Mouse (Mus musculus): ENCODE results near the gene Ccdc85c. TPM values are rescaled to one million over a fixed set of nuclear protein-coding genes. Genes with fewer than 3 reads are reported as not detected.

Gene Ccdc85c
- polyA plus RNA-seq, 1 experiment from 2014 or later: 14.5 TPM

GRCm38 (mm10) chr12:108274313-108274595 lies 971 bp downstream of the Ccdc85c start:
- Histone ChIP-seq H3K4me2 (replicated peaks) (peak overlapping the region; percentile 98), H3K27ac (peak overlapping the region; percentile 67), H3K4me1 (peaks cover 84% of the 10 kb centered on the region), H3K4me3 (peak overlapping the region; percentile 92), H3K9me3 (no peaks in the 10 kb centered on the region), H3K36me3 (no peaks in the 10 kb centered on the region), H3K9ac (peak overlapping the region; percentile 92), H3K27me3 (replicated peaks) (no peaks in the 10 kb centered on the region)
- no peak for ATAC-seq (ENCODE audit: low FRiP score, low read depth)
- under 1% methylated on average over 35 of the region's 35 CpGs for WGBS

GRCm38 (mm10) chr12:108273466-108274312 lies 1.5 kb downstream of the Ccdc85c start:
- Histone ChIP-seq H3K4me3 (peak overlapping the region; percentile 92), H3K27me3 (replicated peaks) (no peaks in the 10 kb centered on the region), H3K9ac (peak overlapping the region; percentile 92), H3K27ac (0 out of 2 replicates have a peak overlapping the region, but pooled peaks have one; percentile 67), H3K9me3 (no peaks in the 10 kb centered on the region), H3K4me2 (replicated peaks) (peak overlapping the region; percentile 98), H3K4me1 (peaks cover 84% of the 10 kb centered on the region), H3K36me3 (no peaks in the 10 kb centered on the region)
- no peak for ATAC-seq (ENCODE audit: low FRiP score, low read depth)
- WGBS: 4% methylated on average over 21 of the region's 21 CpGs

- Histone ChIP-seq H3K9ac (peak overlapping the region; percentile 92), H3K9me3 (no peaks in the 10 kb centered on the region), H3K27me3 (replicated peaks) (no peaks in the 10 kb centered on the region), H3K27ac (no peak overlapping the region), H3K36me3 (no peaks in the 10 kb centered on the region), H3K4me2 (replicated peaks) (peak overlapping the region; percentile 98), H3K4me1 (peaks cover 79% of the 10 kb centered on the region), H3K4me3 (peak overlapping the region; percentile 92)
- 60% methylated on average over 7 of the region's 7 CpGs for WGBS
- ATAC-seq (ENCODE audit: low FRiP score, low read depth): no peak
Measured at GRCm38 (mm10) chr12:108272143-108272635, 3.0 kb downstream of the Ccdc85c start.

GRCm38 (mm10) chr12:108271351-108272142 lies 3.7 kb downstream of the Ccdc85c start:
- Histone ChIP-seq H3K9me3 (no peaks in the 10 kb centered on the region), H3K4me1 (peaks cover 79% of the 10 kb centered on the region), H3K4me3 (0 out of 2 replicates have a peak overlapping the region, but pooled peaks have one; percentile 92), H3K4me2 (replicated peaks) (peak overlapping the region; percentile 98), H3K9ac (peak overlapping the region; percentile 42; the same call in 1 of the 2 replicates), H3K27me3 (replicated peaks) (no peaks in the 10 kb centered on the region), H3K27ac (no peak overlapping the region), H3K36me3 (no peaks in the 10 kb centered on the region)
- 74% methylated on average over 16 of the region's 16 CpGs for WGBS
- ATAC-seq (ENCODE audit: low FRiP score, low read depth): no peak

GRCm38 (mm10) chr12:108270240-108270919 lies 4.8 kb downstream of the Ccdc85c start:
- H3K9ac ChIP-seq: peak overlapping the region; percentile 29; the same call in 1 of the 2 replicates
- H3K4me3 ChIP-seq: no peak overlapping the region
- H3K9me3 ChIP-seq: no peaks in the 10 kb centered on the region
- ATAC-seq (ENCODE audit: low FRiP score, low read depth): no peak
- no peaks in the 10 kb centered on the region for H3K27me3 ChIP-seq (replicated peaks)
- no peaks in the 10 kb centered on the region for H3K36me3 ChIP-seq
- no peak overlapping the region for H3K27ac ChIP-seq
- peaks cover 88% of the 10 kb centered on the region for H3K4me1 ChIP-seq
- H3K4me2 ChIP-seq (replicated peaks): peak overlapping the region; percentile 98
- WGBS: 67% methylated on average over 13 of the region's 13 CpGs

GRCm38 (mm10) chr12:108269699-108270098 lies 5.5 kb downstream of the Ccdc85c start:
- H3K4me3 ChIP-seq: no peak overlapping the region
- no peaks in the 10 kb centered on the region for H3K9me3 ChIP-seq
- no peak overlapping the region for H3K27ac ChIP-seq
- WGBS: 74% methylated on average over 5 of the region's 5 CpGs
- peak overlapping the region; percentile 98; the same call in 1 of the 2 replicates for H3K4me2 ChIP-seq (replicated peaks)
- peaks cover 94% of the 10 kb centered on the region for H3K4me1 ChIP-seq
- no peak overlapping the region for H3K9ac ChIP-seq
- no peaks in the 10 kb centered on the region for H3K27me3 ChIP-seq (replicated peaks)
- no peak for ATAC-seq (ENCODE audit: low FRiP score, low read depth)
- H3K36me3 ChIP-seq: no peaks in the 10 kb centered on the region

- no peak for ATAC-seq (ENCODE audit: low FRiP score, low read depth)
- Histone ChIP-seq H3K4me2 (replicated peaks) (no peak overlapping the region), H3K4me1 (peaks cover 95% of the 10 kb centered on the region), H3K27ac (no peak overlapping the region), H3K9me3 (no peaks in the 10 kb centered on the region), H3K27me3 (replicated peaks) (no peaks in the 10 kb centered on the region), H3K9ac (no peak overlapping the region), H3K4me3 (no peak overlapping the region), H3K36me3 (no peaks in the 10 kb centered on the region)
- 92% methylated on average over 10 of the region's 10 CpGs for WGBS
Measured at GRCm38 (mm10) chr12:108268970-108269369, 6.3 kb downstream of the Ccdc85c start.

GRCm38 (mm10) chr12:108267653-108268052 lies 7.6 kb downstream of the Ccdc85c start:
- no peak overlapping the region for H3K27ac ChIP-seq

GRCm38 (mm10) chr12:108265831-108266619 lies 9.2 kb downstream of the Ccdc85c start:
- Histone ChIP-seq H3K4me1 (peaks cover 93% of the 10 kb centered on the region), H3K9ac (peak overlapping the region; percentile 58), H3K4me3 (peak overlapping the region; percentile 7; the same call in 1 of the 2 replicates), H3K4me2 (replicated peaks) (peak overlapping the region; percentile 59), H3K36me3 (no peaks in the 10 kb centered on the region), H3K27me3 (replicated peaks) (no peaks in the 10 kb centered on the region), H3K9me3 (no peaks in the 10 kb centered on the region), H3K27ac (peak overlapping the region; percentile 95)
- ATAC-seq (ENCODE audit: low FRiP score, low read depth): peak; percentile 83
- WGBS: 5% methylated on average over 27 of the region's 27 CpGs

More at GRCm38 (mm10) chr12:108267653-108268052, 7.6 kb downstream of the Ccdc85c start:
- Histone ChIP-seq H3K9ac (no peak overlapping the region), H3K4me1 (peaks cover 95% of the 10 kb centered on the region), H3K9me3 (no peaks in the 10 kb centered on the region), H3K36me3 (no peaks in the 10 kb centered on the region), H3K4me3 (no peak overlapping the region), H3K27me3 (replicated peaks) (no peaks in the 10 kb centered on the region), H3K4me2 (replicated peaks) (peak overlapping the region; percentile 23; the same call in 1 of the 2 replicates)
- 76% methylated on average over 7 of the region's 7 CpGs for WGBS
- ATAC-seq (ENCODE audit: low FRiP score, low read depth): no peak

- Histone ChIP-seq H3K27me3 (replicated peaks) (no peaks in the 10 kb centered on the region), H3K27ac (peak overlapping the region; percentile 95; the same call in 1 of the 2 replicates), H3K4me3 (no peak overlapping the region), H3K4me1 (peaks cover 92% of the 10 kb centered on the region), H3K36me3 (no peaks in the 10 kb centered on the region), H3K4me2 (replicated peaks) (peak overlapping the region; percentile 59), H3K9me3 (no peaks in the 10 kb centered on the region), H3K9ac (peak overlapping the region; percentile 58; the same call in 1 of the 2 replicates)
- WGBS: 77% methylated on average over 7 of the region's 7 CpGs
- ATAC-seq (ENCODE audit: low FRiP score, low read depth): no peak
Measured at GRCm38 (mm10) chr12:108264918-108265317, 10.3 kb downstream of the Ccdc85c start.

GRCm38 (mm10) chr12:108260950-108261349 lies 14.3 kb downstream of the Ccdc85c start:
- Histone ChIP-seq H3K27me3 (replicated peaks) (no peaks in the 10 kb centered on the region), H3K4me3 (no peak overlapping the region), H3K4me1 (peaks cover 93% of the 10 kb centered on the region), H3K27ac (no peak overlapping the region), H3K4me2 (replicated peaks) (no peak overlapping the region), H3K9me3 (no peaks in the 10 kb centered on the region), H3K9ac (no peak overlapping the region), H3K36me3 (no peaks in the 10 kb centered on the region)
- 84% methylated on average over 12 of the region's 12 CpGs for WGBS
- no peak for ATAC-seq (ENCODE audit: low FRiP score, low read depth)

Measured in neural tube, embryonic 12.5 days (tissue).